Mouse (Mus musculus) midbrain, postnatal 0 days (tissue): ENCODE data around the gene Mesp1. TPM values are rescaled to one million over a fixed set of nuclear protein-coding genes. Genes with fewer than 3 reads are reported as not detected.
"Not testable (repeated sequence)": the region's sequence is repeated elsewhere in the genome, so short reads cannot be mapped to it uniquely, and the experiment has no call there.

ENCODE experiments used
- ATAC-seq: fragments of 200-750 bp; cut with Nextera tagmentation; 2 replicates; pipeline ENCODE4 v1.8.0; 2017; ENCODE audit warnings: moderate number of reproducible peaks, mild to moderate bottlenecking, moderate TSS enrichment, moderate library complexity; ENCODE audit not compliant: low FRiP score
- DNase-seq: peaks from one replicate; pipeline ENCODE4 v3.0.0-alpha.2; 2015; ENCODE audit warnings: low spot score
- H3K27ac ChIP-seq: fragments of 300-500 bp; sonication (generic); 2 replicates; pipeline ENCODE4 v1.5.1; 2014; ENCODE audit warnings: low read depth, mild to moderate bottlenecking, low read length, mixed read lengths
- H3K27me3 ChIP-seq: fragments of 300-500 bp; sonication (generic); 2 replicates; pipeline ENCODE4 v1.6.1; 2014; ENCODE audit warnings: low read length, control low read depth, mixed read lengths; ENCODE audit not compliant: insufficient read depth
- H3K36me3 ChIP-seq: fragments of 300-500 bp; sonication (generic); 2 replicates; pipeline ENCODE4 v1.6.1; 2014; ENCODE audit warnings: low read length, control low read depth, mixed read lengths; ENCODE audit not compliant: insufficient read depth
- H3K4me1 ChIP-seq: fragments of 300-500 bp; sonication (generic); 2 replicates; pipeline ENCODE4 v1.6.1; 2014; ENCODE audit warnings: mild to moderate bottlenecking, control low read depth, antibody characterized with exemption, low read length, mixed read lengths; ENCODE audit not compliant: insufficient read depth
- H3K4me2 ChIP-seq: fragments of 300-500 bp; sonication (generic); 2 replicates; pipeline ENCODE4 v1.6.1; 2014; ENCODE audit warnings: low read depth, mild to moderate bottlenecking, low read length, mixed read lengths; ENCODE audit not compliant: poor library complexity, severe bottlenecking
- H3K4me3 ChIP-seq: fragments of 300-500 bp; sonication (generic); 2 replicates; pipeline ENCODE4 v1.5.1; 2014; ENCODE audit warnings: low read depth, mild to moderate bottlenecking, low read length, moderate library complexity
- H3K9ac ChIP-seq: fragments of 300-500 bp; sonication (generic); replicated peaks from 2 replicates; pipeline ENCODE4 v1.6.1; 2014; ENCODE audit warnings: mild to moderate bottlenecking, low read length, moderate library complexity, mixed read lengths; ENCODE audit not compliant: poor library complexity, severe bottlenecking
- H3K9me3 ChIP-seq: fragments of 300-500 bp; sonication (generic); 2 replicates; pipeline ENCODE4 v1.6.1; 2016; ENCODE audit warnings: low read length, control low read depth
- CTCF ChIP-seq: IDR thresholded peaks from 2 replicates; pipeline ENCODE4 v1.5.1; 2016; ENCODE audit warnings: antibody characterized with exemption, mild to moderate bottlenecking
- WGBS: fragments of 180-500 bp; shearing (Covaris S2); extraction: QIAGEN DNeasy Blood & Tissue Kit; methylation state at CpG from one replicate; pipeline ENCODE4 v1.1.7; 2014; 5-methylcytosine and 5-hydroxymethylcytosine counted together
- polyA plus RNA-seq: library from polyadenylated mRNA; unstranded; fragments of >200 nt; fragmentation: Nextera tagmentation; extraction: Ambion mirVana; gene quantifications from 2 replicates; pipeline ENCODE4 v1.2.1, GENCODE M21; 2015
- total RNA-seq: library from RNA; depleted of rRNA; stranded (reverse); fragments of >200 nt; gene quantifications from 2 replicates; pipeline ENCODE4 v1.2.3, GENCODE M21; 2014

Gene Mesp1
- total and polyA plus RNA-seq, 2 experiments from 2014 or later = 0.27 to 0.86 TPM

GRCm38 (mm10) chr7:79800336-79800735 lies 6.7 kb upstream of the Mesp1 start:
- TF ChIP-seq CTCF = no peak
- no peaks in the 10 kb centered on the region for H3K27me3 ChIP-seq
- no peaks in the 10 kb centered on the region for H3K4me1 ChIP-seq
- ATAC-seq (no peak), DNase-seq (no peak)
- H3K9me3 ChIP-seq = no peaks in the 10 kb centered on the region
- no peaks in the 10 kb centered on the region for H3K36me3 ChIP-seq
- H3K27ac ChIP-seq = no peak overlapping the region
- no peak overlapping the region for H3K4me3 ChIP-seq
- H3K4me2 ChIP-seq = no peak overlapping the region
- H3K9ac ChIP-seq = no peak overlapping the region
- 87% methylated on average over 4 of the region's 4 CpGs for whole genome bisulfite sequencing

- TF ChIP-seq CTCF = no peak
- Histone ChIP-seq H3K9ac (no peak overlapping the region), H3K4me3 (no peak overlapping the region), H3K27me3 (no peaks in the 10 kb centered on the region), H3K4me1 (no peaks in the 10 kb centered on the region), H3K36me3 (no peaks in the 10 kb centered on the region), H3K9me3 (no peaks in the 10 kb centered on the region), H3K27ac (no peak overlapping the region), H3K4me2 (no peak overlapping the region)
- WGBS = 69% methylated on average over 6 of the region's 6 CpGs
- ATAC-seq (no peak), DNase-seq (no peak)
Observed at GRCm38 (mm10) chr7:79799506-79799905, 5.9 kb upstream of the Mesp1 start.

GRCm38 (mm10) chr7:79799048-79799447 lies 5.5 kb upstream of the Mesp1 start:
- H3K36me3 ChIP-seq = no peaks in the 10 kb centered on the region
- DNase-seq (peak; percentile 77), ATAC-seq (no peak)
- no peaks in the 10 kb centered on the region for H3K4me1 ChIP-seq
- no peak overlapping the region for H3K4me2 ChIP-seq
- WGBS = 5% methylated on average over 8 of the region's 8 CpGs
- no peak overlapping the region for H3K4me3 ChIP-seq
- H3K9me3 ChIP-seq = no peaks in the 10 kb centered on the region
- no peak overlapping the region for H3K9ac ChIP-seq
- no peaks in the 10 kb centered on the region for H3K27me3 ChIP-seq
- H3K27ac ChIP-seq = no peak overlapping the region
- peak; percentile 86 for TF ChIP-seq CTCF

GRCm38 (mm10) chr7:79798606-79799005 lies 5.0 kb upstream of the Mesp1 start:
- Histone ChIP-seq H3K9me3 (no peaks in the 10 kb centered on the region), H3K9ac (no peak overlapping the region), H3K4me3 (no peak overlapping the region), H3K36me3 (no peaks in the 10 kb centered on the region), H3K4me2 (no peak overlapping the region), H3K27ac (no peak overlapping the region), H3K4me1 (no peaks in the 10 kb centered on the region), H3K27me3 (peaks cover 3% of the 10 kb centered on the region)
- no peak for DNase-seq
- no peak for ATAC-seq
- WGBS = 20% methylated on average over 5 of the region's 5 CpGs
- TF ChIP-seq CTCF = no peak

GRCm38 (mm10) chr7:79792635-79793421 lies 760 bp downstream of the Mesp1 start:
- no peaks in the 10 kb centered on the region for H3K9me3 ChIP-seq
- peak; percentile 68 for TF ChIP-seq CTCF
- peak overlapping the region; percentile 72 for H3K4me2 ChIP-seq
- no peaks in the 10 kb centered on the region for H3K36me3 ChIP-seq
- peak; percentile 67 for ATAC-seq
- H3K27ac ChIP-seq = no peak overlapping the region
- H3K4me3 ChIP-seq = peak overlapping the region; percentile 44
- 2% methylated on average over 79 of the region's 80 CpGs for WGBS
- H3K27me3 ChIP-seq = peaks cover 27% of the 10 kb centered on the region
- peak; percentile 40 for DNase-seq
- peak overlapping the region; percentile 57 for H3K9ac ChIP-seq
- H3K4me1 ChIP-seq = 0 out of 2 replicates have a peak, but pooled peaks cover 3% of the 10 kb centered on the region

- DNase-seq, H3K36me3 ChIP-seq, H3K9me3 ChIP-seq, ATAC-seq, H3K4me1 ChIP-seq, H3K27ac ChIP-seq, H3K4me3 ChIP-seq, H3K4me2 ChIP-seq, H3K9ac ChIP-seq: not testable (repeated sequence)
- 31% methylated on average over 2 of the region's 2 CpGs for WGBS
- peaks cover 27% of the 10 kb centered on the region for H3K27me3 ChIP-seq
Observed at GRCm38 (mm10) chr7:79789812-79790211, 3.8 kb downstream of the Mesp1 start.
